Mouse (Mus musculus) embryonic facial prominence, embryonic 10.5 days (tissue): ENCODE results near the gene Wnt16. TPM values are rescaled to one million over a fixed set of nuclear protein-coding genes. Genes with fewer than 3 reads are reported as not detected.

Experiments
- DNase-seq: peaks from one replicate; pipeline ENCODE4 v3.0.0-alpha.2; 2017; ENCODE audit warnings: low spot score
- H3K27ac ChIP-seq: fragments of 300-500 bp; sonication (generic); replicated peaks from 2 replicates; pipeline ENCODE4 v1.5.1; 2016; ENCODE audit warnings: mild to moderate bottlenecking
- H3K27me3 ChIP-seq: fragments of 300-500 bp; sonication (generic); replicated peaks from 2 replicates; pipeline ENCODE4 v1.6.1; 2016; ENCODE audit warnings: low read depth, mild to moderate bottlenecking; ENCODE audit not compliant: poor library complexity, severe bottlenecking
- H3K36me3 ChIP-seq: fragments of 300-500 bp; sonication (generic); replicated peaks from 2 replicates; pipeline ENCODE4 v1.6.1; 2016; ENCODE audit warnings: mild to moderate bottlenecking, moderate library complexity
- H3K4me1 ChIP-seq: fragments of 300-500 bp; sonication (generic); 2 replicates; pipeline ENCODE4 v1.6.1; 2016
- H3K4me3 ChIP-seq: fragments of 300-500 bp; sonication (generic); 2 replicates; pipeline ENCODE4 v1.5.1; 2016; ENCODE audit warnings: mild to moderate bottlenecking, moderate library complexity
- H3K9me3 ChIP-seq: fragments of 300-500 bp; sonication (generic); 2 replicates; pipeline ENCODE4 v1.6.1; 2016; ENCODE audit warnings: mild to moderate bottlenecking
- WGBS: fragments of 180-500 bp; shearing (Covaris S2); methylation state at CpG from one replicate; pipeline ENCODE4 v1.1.7; 2016; 5-methylcytosine and 5-hydroxymethylcytosine counted together
- polyA plus RNA-seq: library from polyadenylated mRNA; unstranded; fragments of >200 nt; fragmentation: Nextera tagmentation; extraction: Ambion mirVana; gene quantifications from 2 replicates; pipeline ENCODE4 v1.2.1, GENCODE M21; 2016

Wnt16 gene
- polyA plus RNA-seq, 1 experiment from 2014 or later, result 0.57 TPM

DNA sequence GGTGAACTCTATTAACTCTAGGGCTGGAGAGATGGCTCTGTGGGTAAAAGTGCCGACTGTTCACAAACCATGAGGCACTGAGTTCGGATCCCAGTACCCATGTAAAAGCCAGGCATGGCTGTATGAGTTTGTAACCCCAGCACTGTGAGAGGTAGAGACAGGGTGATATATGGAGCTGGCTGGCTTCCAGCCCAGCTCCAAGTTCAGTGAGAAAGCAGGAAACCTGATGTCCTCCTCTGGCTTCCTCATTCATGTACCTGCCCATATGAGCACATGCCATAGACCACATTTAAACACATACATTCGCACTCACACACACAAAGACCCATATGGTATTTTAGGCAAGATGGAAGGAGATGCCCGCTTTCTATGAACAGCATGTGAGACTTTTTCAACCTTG is 5.6 kb upstream of the Wnt16 start:
- DNase-seq, result no peak
- 89% methylated on average over 4 of the region's 4 CpGs for WGBS
- Histone ChIP-seq H3K36me3 (no peaks in the 10 kb centered on the region), H3K4me1 (peaks cover 8% of the 10 kb centered on the region), H3K27me3 (peaks cover 16% of the 10 kb centered on the region), H3K9me3 (no peaks in the 10 kb centered on the region), H3K27ac (no peak overlapping the region), H3K4me3 (no peak overlapping the region)

DNA sequence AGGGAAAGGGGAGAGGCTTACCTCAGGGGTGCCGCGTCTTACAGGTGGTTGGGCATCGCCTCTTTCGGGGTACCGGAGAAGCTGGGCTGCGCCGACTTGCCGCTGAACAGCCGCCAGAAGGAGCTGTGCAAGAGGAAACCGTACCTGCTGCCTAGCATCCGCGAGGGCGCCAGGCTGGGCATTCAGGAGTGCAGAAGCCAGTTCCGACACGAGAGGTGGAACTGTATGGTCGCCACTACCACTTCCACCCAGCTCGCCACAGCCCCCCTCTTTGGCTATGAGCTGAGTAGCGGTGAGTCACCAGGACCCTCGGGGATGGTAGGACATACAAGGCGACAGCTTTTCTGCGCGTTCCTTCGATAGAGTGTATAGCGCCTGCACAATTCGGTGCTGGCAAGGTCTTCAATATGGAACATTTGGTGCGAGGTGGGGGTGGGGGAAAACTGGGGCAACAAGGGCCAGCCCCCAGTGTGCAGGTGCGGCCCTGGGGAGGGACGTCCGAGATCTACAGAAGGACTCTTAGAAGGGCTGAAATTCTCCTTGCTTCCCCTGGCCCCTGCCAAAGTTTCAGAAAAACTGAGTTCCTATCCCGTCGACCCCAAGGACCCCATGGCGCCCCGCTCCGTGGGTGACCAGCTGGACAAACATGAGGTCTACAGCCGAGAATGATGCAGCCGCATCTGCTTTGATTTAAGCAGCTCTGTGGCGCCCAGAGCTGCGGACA is 872 bp downstream of the Wnt16 start:
- H3K36me3 ChIP-seq, result no peaks in the 10 kb centered on the region
- H3K27me3 ChIP-seq, result peaks cover 65% of the 10 kb centered on the region
- no peak overlapping the region for H3K27ac ChIP-seq
- WGBS, result under 1% methylated on average over 38 of the region's 38 CpGs
- peak; percentile 70 for DNase-seq
- H3K9me3 ChIP-seq, result no peaks in the 10 kb centered on the region
- peak overlapping the region; percentile 60 for H3K4me3 ChIP-seq
- peaks cover 26% of the 10 kb centered on the region for H3K4me1 ChIP-seq

DNA sequence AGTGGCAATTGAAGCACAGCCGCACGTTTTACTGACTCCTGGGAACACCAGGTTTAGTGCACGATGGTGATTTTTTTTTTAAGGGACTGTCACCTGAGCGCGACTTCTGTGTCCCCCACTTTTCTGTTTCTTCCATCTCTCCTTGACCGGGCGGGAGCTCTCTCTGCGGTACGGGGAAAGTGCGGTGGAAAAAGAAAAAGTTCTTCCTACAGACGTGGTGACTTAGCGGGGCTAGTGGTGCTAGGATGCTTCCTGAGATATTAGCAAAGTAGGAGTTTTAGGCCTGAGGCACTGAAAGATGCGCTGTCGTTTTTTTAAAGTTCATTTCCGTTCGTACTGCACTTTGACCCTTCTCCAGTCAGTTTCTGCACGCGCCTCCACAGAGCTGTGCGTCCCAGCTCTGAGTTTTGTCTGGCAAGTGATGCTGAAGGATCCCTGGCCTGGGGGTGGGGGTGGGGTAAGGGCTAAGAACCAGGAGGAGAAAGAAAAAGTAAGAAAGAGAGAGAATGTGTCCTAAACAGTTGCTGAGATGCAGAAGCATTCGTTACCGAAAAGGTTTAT is 1.5 kb downstream of the Wnt16 start:
- peaks cover 65% of the 10 kb centered on the region for H3K27me3 ChIP-seq

DNA sequence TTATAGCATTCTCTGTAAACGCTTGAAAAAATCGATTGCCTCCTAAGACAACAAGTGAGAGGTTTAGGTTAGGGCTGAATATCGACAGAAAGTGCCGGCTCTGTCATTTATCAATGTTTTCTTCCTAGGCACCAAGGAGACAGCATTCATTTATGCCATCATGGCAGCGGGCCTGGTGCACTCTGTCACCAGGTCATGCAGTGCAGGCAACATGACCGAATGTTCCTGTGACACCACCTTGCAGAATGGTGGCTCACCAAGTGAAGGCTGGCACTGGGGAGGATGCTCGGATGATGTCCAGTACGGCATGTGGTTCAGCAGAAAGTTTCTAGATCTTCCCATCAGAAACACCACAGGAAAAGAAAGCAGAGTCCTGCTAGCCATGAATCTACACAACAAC is 2.8 kb downstream of the Wnt16 start:
- WGBS, result 79% methylated on average over 8 of the region's 8 CpGs
- peaks cover 64% of the 10 kb centered on the region for H3K27me3 ChIP-seq
- no peak overlapping the region for H3K27ac ChIP-seq
- H3K4me3 ChIP-seq, result no peak overlapping the region
- no peaks in the 10 kb centered on the region for H3K36me3 ChIP-seq
- DNase-seq, result no peak
- H3K4me1 ChIP-seq, result peaks cover 31% of the 10 kb centered on the region
- H3K9me3 ChIP-seq, result no peaks in the 10 kb centered on the region

More for the DNA sequence above, 1.5 kb downstream of the Wnt16 start:
- no peaks in the 10 kb centered on the region for H3K36me3 ChIP-seq
- peak; percentile 49 for DNase-seq
- no peak overlapping the region for H3K27ac ChIP-seq
- peaks cover 27% of the 10 kb centered on the region for H3K4me1 ChIP-seq
- 2% methylated on average over 21 of the region's 21 CpGs for WGBS
- H3K9me3 ChIP-seq, result no peaks in the 10 kb centered on the region
- peak overlapping the region; percentile 60 for H3K4me3 ChIP-seq

DNA sequence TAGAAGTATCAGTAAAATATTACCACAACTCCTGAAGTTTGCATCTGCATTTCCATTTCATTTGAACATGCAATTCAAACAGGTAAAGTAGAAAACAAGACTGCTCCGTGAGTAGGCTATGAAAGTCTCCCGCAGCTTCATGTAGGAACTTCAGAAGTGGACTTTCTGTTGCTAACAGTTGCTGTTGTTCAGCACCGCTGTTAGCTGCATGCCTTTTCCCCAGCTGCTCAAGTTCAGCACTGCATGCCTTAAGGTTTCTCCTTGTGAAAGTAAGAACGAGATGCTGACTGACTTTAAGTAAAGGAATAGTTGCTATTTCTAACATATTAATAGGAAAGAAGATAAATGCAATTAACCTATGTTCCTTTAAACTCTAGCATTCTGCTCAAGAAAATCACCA is 4.0 kb downstream of the Wnt16 start:
- DNase-seq, result no peak
- Histone ChIP-seq H3K36me3 (no peaks in the 10 kb centered on the region), H3K9me3 (no peaks in the 10 kb centered on the region), H3K27ac (no peak overlapping the region), H3K4me3 (no peak overlapping the region), H3K27me3 (peaks cover 52% of the 10 kb centered on the region), H3K4me1 (peaks cover 31% of the 10 kb centered on the region)
- 34% methylated on average over 4 of the region's 4 CpGs for WGBS

DNA sequence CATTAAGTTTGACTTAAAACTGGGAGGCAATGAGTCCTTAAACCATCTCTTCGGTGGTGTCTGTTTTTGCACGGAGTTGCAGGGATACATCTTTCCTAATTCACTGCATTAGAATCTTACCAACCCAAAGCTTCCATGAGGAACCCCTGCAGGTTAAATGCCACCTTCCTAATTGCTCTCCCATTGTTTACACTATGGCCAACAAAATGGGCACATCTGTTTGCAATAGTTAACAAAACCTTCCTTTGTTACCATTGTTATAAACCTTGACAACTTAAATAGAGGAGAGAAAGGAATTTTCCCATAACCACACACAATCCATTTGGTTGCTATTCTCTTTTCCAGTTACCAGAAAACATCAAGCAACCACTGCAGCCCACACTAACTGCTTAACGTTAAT is 5.9 kb downstream of the Wnt16 start:
- Histone ChIP-seq H3K9me3 (no peaks in the 10 kb centered on the region), H3K27me3 (peaks cover 36% of the 10 kb centered on the region), H3K4me3 (no peak overlapping the region), H3K36me3 (no peaks in the 10 kb centered on the region), H3K4me1 (peaks cover 18% of the 10 kb centered on the region), H3K27ac (no peak overlapping the region)
- WGBS, result 26% methylated on average over 3 of the region's 3 CpGs
- no peak for DNase-seq

DNA sequence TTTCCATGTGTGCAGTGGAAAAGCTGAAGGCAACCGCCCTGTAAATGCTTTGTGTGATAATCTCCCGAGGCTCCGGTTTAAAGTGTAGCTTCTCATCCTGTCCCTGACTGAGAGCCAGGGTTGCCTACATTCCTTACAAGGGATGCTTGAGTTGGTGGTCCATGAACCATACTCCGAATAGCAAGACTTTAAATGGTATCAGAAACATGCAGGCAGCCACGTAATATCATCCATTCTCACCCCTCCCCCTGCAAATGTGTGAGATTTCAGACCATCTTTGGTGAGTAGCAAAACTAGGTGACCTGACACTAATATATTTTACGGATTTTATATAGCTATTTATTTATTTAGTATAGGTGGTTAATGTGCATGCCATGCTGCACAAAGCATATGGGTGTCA is 9.0 kb downstream of the Wnt16 start:
- no peak for DNase-seq
- Histone ChIP-seq H3K27me3 (peaks cover 5% of the 10 kb centered on the region), H3K9me3 (no peaks in the 10 kb centered on the region), H3K4me1 (peaks cover 8% of the 10 kb centered on the region; the same call in 1 of the 2 replicates), H3K4me3 (no peak overlapping the region), H3K36me3 (no peaks in the 10 kb centered on the region), H3K27ac (no peak overlapping the region)
- 86% methylated on average over 6 of the region's 6 CpGs for WGBS

DNA sequence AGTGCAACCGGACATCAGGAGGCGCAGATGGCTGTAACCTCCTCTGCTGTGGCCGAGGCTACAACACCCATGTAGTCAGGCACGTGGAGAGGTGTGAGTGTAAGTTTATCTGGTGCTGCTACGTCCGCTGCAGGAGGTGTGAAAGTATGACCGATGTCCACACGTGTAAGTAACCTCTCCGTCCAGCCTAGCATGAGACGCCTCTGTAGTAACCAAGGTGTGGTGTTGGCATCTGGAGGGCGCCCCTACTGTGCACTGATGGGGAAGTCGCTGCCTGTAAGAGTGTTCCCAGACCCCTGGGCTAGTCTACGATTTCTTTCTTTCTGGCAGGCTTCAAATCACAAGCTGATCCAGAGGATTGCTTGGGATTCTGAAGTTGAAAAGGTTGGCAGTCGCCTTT is 10.0 kb downstream of the Wnt16 start:
- Histone ChIP-seq H3K4me3 (no peak overlapping the region), H3K4me1 (peaks cover 8% of the 10 kb centered on the region; the same call in 1 of the 2 replicates), H3K27ac (no peak overlapping the region), H3K9me3 (no peaks in the 10 kb centered on the region), H3K27me3 (0 out of 2 replicates have a peak, but pooled peaks cover 3% of the 10 kb centered on the region), H3K36me3 (no peaks in the 10 kb centered on the region)
- 62% methylated on average over 14 of the region's 14 CpGs for WGBS
- DNase-seq, result no peak

DNA sequence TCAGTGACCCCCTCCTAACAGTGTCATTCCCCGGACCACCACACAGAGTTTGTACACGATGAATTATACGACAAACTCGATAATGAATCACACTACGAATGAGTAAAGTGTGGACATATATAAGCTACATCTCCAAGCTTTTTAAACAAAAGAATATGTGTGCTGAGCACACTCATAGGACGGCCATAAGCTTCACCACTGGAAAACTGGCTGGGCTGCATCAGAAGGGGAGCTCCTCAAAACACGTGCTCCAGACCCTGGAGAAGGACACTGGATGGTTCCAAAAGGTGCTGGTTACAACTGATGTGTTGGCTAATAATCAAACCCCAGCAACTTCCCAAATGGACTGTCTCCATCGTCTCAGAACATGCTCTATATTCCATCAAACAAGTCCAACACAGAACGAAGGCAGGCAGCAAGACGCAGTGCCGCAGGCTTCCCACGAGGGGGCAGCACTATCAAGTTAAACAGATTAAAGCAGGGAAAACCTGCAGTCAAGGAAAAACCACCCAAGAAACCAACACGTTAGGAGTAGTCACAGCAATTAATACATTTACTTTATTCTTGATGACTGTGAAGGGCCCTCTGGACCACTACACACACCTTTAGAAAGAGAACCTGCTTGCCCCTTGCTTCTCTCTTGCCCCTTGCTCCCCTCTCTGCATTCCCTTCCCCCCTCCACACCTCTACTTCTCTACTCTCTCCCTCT is 37.5 kb downstream of the Wnt16 start:
- Histone ChIP-seq H3K27me3 (no peaks in the 10 kb centered on the region), H3K9me3 (no peaks in the 10 kb centered on the region), H3K4me1 (no peaks in the 10 kb centered on the region), H3K36me3 (peaks cover 41% of the 10 kb centered on the region), H3K27ac (no peak overlapping the region), H3K4me3 (no peak overlapping the region)
- DNase-seq, result peak; percentile 74
- WGBS, result 60% methylated on average over 13 of the region's 13 CpGs

DNA sequence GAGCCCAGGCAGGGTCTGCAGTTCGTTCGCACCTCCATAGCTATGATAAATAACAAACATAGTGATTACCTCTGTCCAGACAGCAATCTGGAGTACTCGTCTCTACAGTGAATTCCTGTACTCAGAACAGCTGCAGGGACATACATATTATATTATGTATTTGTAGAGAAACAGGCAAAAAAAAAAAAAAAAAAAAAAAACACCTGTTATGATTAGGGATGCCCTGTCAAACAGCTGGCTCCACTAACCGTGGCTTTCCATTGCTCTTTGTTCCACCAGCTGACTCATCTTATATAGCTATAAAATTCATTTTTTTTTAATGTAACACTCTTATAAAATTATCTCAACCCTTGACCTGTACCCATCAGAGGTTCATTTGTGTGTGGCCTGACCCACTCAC is 38.3 kb downstream of the Wnt16 start:
- no peak for DNase-seq
- peaks cover 34% of the 10 kb centered on the region for H3K36me3 ChIP-seq
- H3K27me3 ChIP-seq, result no peaks in the 10 kb centered on the region
- H3K27ac ChIP-seq, result no peak overlapping the region
- 84% methylated on average over 4 of the region's 4 CpGs for WGBS
- H3K4me3 ChIP-seq, result no peak overlapping the region
- no peaks in the 10 kb centered on the region for H3K9me3 ChIP-seq
- H3K4me1 ChIP-seq, result no peaks in the 10 kb centered on the region

DNA sequence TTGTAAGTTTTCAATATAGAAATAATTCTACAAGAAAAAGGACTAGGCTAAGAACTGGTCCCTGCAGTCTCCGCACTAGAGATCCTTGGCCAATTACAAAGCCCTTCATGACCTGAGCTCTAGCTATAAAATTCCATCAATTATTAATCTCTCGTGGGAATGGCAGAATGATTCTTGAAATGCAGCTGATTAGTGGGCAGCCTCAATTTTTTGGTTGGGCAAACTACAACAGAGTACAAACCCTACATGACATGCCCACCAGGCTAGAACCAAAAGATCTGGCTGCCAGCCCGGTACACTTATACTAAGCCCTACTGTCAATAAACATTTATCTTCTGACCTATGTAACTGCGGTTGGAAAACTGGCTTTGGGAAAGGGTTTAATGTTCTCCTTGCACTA is 39.1 kb downstream of the Wnt16 start:
- Histone ChIP-seq H3K9me3 (no peaks in the 10 kb centered on the region), H3K4me1 (no peaks in the 10 kb centered on the region), H3K36me3 (peaks cover 29% of the 10 kb centered on the region), H3K27ac (no peak overlapping the region), H3K4me3 (no peak overlapping the region), H3K27me3 (no peaks in the 10 kb centered on the region)
- 91% methylated on average over 4 of the region's 4 CpGs for WGBS
- DNase-seq, result no peak

DNA sequence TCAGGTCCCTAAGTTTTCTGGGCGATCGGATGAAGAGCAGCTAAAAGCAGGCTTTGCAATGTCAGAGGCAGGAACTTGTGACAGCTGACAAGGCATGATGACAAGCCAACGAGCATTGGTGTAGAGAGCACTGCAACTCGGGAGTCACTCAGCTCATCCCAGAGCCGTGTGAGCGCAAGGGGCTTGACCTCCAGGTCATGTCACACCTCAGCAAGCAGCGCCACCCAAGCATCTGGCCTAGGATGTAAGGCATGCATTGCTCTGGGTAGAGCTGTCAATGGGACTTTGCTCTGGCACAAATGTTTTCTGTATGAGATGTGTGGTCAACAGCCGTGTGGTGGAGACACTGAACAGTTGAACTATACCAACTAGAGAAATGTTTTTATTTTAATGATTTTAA is 39.9 kb downstream of the Wnt16 start:
- Histone ChIP-seq H3K4me1 (no peaks in the 10 kb centered on the region), H3K36me3 (peaks cover 25% of the 10 kb centered on the region), H3K27me3 (no peaks in the 10 kb centered on the region), H3K4me3 (no peak overlapping the region), H3K9me3 (no peaks in the 10 kb centered on the region), H3K27ac (no peak overlapping the region)
- 67% methylated on average over 8 of the region's 8 CpGs for WGBS
- no peak for DNase-seq
